Mouse (Mus musculus) lung, postnatal 0 days (tissue): Measurements from ENCODE around the gene 4930470P17Rik.

ENCODE experiments used
- CTCF ChIP-seq: IDR thresholded peaks from 2 replicates; pipeline ENCODE4 v1.5.1; 2016; ENCODE audit warnings: antibody characterized with exemption, mild to moderate bottlenecking
- EP300 ChIP-seq: IDR thresholded peaks from 2 replicates; pipeline ENCODE4 v1.6.1; 2016; ENCODE audit warnings: antibody characterized with exemption, mild to moderate bottlenecking, control low read depth

GRCm38 (mm10) chr2:170642338-170642806 lies 40.6 kb upstream of the 4930470P17Rik start:
- TF ChIP-seq CTCF (no peak), EP300 (no peak)
